Mouse (Mus musculus) midbrain, embryonic 14.5 days (tissue): ENCODE measurements at regions not wholly inside any gene's neighbourhood (a gene's known extent, or its start where the extent isn't known, plus 50 kb on each side); places are given as distances from the start of the nearest gene placed in this dataset.

Experiments used
- ATAC-seq: fragments of 200-750 bp; cut with Nextera tagmentation; 2 replicates; pipeline ENCODE4 v1.8.0; 2017; ENCODE audit warnings: moderate number of reproducible peaks, moderate library complexity; ENCODE audit not compliant: low FRiP score, low TSS enrichment
- DNase-seq: peaks from one replicate; pipeline ENCODE4 v3.0.0-alpha.2; 2015
- H3K27ac ChIP-seq: fragments of 300-500 bp; sonication (generic); replicated peaks from 2 replicates; pipeline ENCODE4 v1.5.1; 2014; ENCODE audit warnings: mild to moderate bottlenecking, low read depth, low read length, moderate library complexity
- H3K27me3 ChIP-seq: fragments of 300-500 bp; sonication (generic); 2 replicates; pipeline ENCODE4 v1.6.1; 2014; ENCODE audit warnings: low read length, control low read depth, mixed read lengths; ENCODE audit not compliant: control insufficient read depth, insufficient read depth
- H3K36me3 ChIP-seq: fragments of 300-500 bp; sonication (generic); 2 replicates; pipeline ENCODE4 v1.6.1; 2014; ENCODE audit warnings: low read length, control low read depth; ENCODE audit not compliant: control insufficient read depth, insufficient read depth
- H3K4me1 ChIP-seq: fragments of 300-500 bp; sonication (generic); 2 replicates; pipeline ENCODE4 v1.6.1; 2014; ENCODE audit warnings: mild to moderate bottlenecking, antibody characterized with exemption, low read length, control low read depth; ENCODE audit not compliant: control insufficient read depth, insufficient read depth
- H3K4me2 ChIP-seq: fragments of 300-500 bp; sonication (generic); 2 replicates; pipeline ENCODE4 v1.6.1; 2014; ENCODE audit warnings: mild to moderate bottlenecking, low read length, moderate library complexity
- H3K4me3 ChIP-seq: fragments of 300-500 bp; sonication (generic); replicated peaks from 2 replicates; pipeline ENCODE4 v1.5.1; 2014; ENCODE audit warnings: low read depth, low read length
- H3K9ac ChIP-seq: fragments of 300-500 bp; sonication (generic); replicated peaks from 2 replicates; pipeline ENCODE4 v1.6.1; 2014; ENCODE audit warnings: mild to moderate bottlenecking, low read length, moderate library complexity
- H3K9me3 ChIP-seq: fragments of 300-500 bp; sonication (generic); 2 replicates; pipeline ENCODE4 v1.6.1; 2016; ENCODE audit warnings: low read length, control low read depth, mixed read lengths; ENCODE audit not compliant: control insufficient read depth
- WGBS: fragments of 180-500 bp; shearing (Covaris S2); extraction: QIAGEN DNeasy Blood & Tissue Kit; methylation state at CpG from one replicate; pipeline ENCODE4 v1.1.7; 2014; 5-methylcytosine and 5-hydroxymethylcytosine counted together

GRCm38 (mm10) chr10:110625644-110626043, 119.6 kb upstream of the E2f7 start:
- no peaks in the 10 kb centered on the region for H3K9me3 ChIP-seq
- no peak overlapping the region for H3K27ac ChIP-seq
- H3K9ac ChIP-seq, result no peak overlapping the region
- no peaks in the 10 kb centered on the region for H3K36me3 ChIP-seq
- 85% methylated on average over 3 of the region's 3 CpGs for WGBS
- DNase-seq, result no peak
- no peak for ATAC-seq
- no peak overlapping the region for H3K4me3 ChIP-seq
- no peaks in the 10 kb centered on the region for H3K27me3 ChIP-seq
- no peak overlapping the region for H3K4me2 ChIP-seq
- no peaks in the 10 kb centered on the region for H3K4me1 ChIP-seq

- Histone ChIP-seq H3K36me3 (no peaks in the 10 kb centered on the region), H3K9me3 (no peaks in the 10 kb centered on the region), H3K4me1 (0 out of 2 replicates have a peak, but pooled peaks cover 6% of the 10 kb centered on the region), H3K9ac (no peak overlapping the region), H3K4me2 (no peak overlapping the region), H3K27ac (no peak overlapping the region), H3K27me3 (no peaks in the 10 kb centered on the region), H3K4me3 (no peak overlapping the region)
- 12% methylated on average over 10 of the region's 10 CpGs for WGBS
- DNase-seq (peak; percentile 43), ATAC-seq (no peak)
These were observed 104.8 kb upstream of the E2f7 start for GRCm38 (mm10) chr10:110640406-110640805.

GRCm38 (mm10) chr10:110642065-110642690, 103.1 kb upstream of the E2f7 start:
- ATAC-seq, result peak; percentile 78
- 0 out of 2 replicates have a peak, but pooled peaks cover 6% of the 10 kb centered on the region for H3K4me1 ChIP-seq
- no peak overlapping the region for H3K9ac ChIP-seq
- no peak overlapping the region for H3K4me2 ChIP-seq
- H3K27ac ChIP-seq, result no peak overlapping the region
- 29% methylated on average over 19 of the region's 19 CpGs for WGBS
- DNase-seq, result peak; percentile 69
- no peaks in the 10 kb centered on the region for H3K9me3 ChIP-seq
- H3K27me3 ChIP-seq, result no peaks in the 10 kb centered on the region
- no peaks in the 10 kb centered on the region for H3K36me3 ChIP-seq
- H3K4me3 ChIP-seq, result no peak overlapping the region

- H3K9ac ChIP-seq, result no peak overlapping the region
- peak; percentile 15 for DNase-seq
These were observed 97.6 kb upstream of the E2f7 start for GRCm38 (mm10) chr10:110647603-110648002.

GRCm38 (mm10) chr10:110650107-110650506, 95.1 kb upstream of the E2f7 start:
- H3K9me3 ChIP-seq, result no peaks in the 10 kb centered on the region
- DNase-seq, result no peak
- H3K4me3 ChIP-seq, result no peak overlapping the region

More at GRCm38 (mm10) chr10:110647603-110648002, 97.6 kb upstream of the E2f7 start:
- Histone ChIP-seq H3K27me3 (no peaks in the 10 kb centered on the region), H3K4me3 (no peak overlapping the region), H3K36me3 (no peaks in the 10 kb centered on the region), H3K9me3 (no peaks in the 10 kb centered on the region), H3K27ac (no peak overlapping the region), H3K4me1 (no peaks in the 10 kb centered on the region), H3K4me2 (no peak overlapping the region)
- no peak for ATAC-seq
- WGBS, result 72% methylated on average over 7 of the region's 7 CpGs

GRCm38 (mm10) chr10:110650851-110651250, 94.4 kb upstream of the E2f7 start:
- ATAC-seq, result no peak
- Histone ChIP-seq H3K9me3 (no peaks in the 10 kb centered on the region), H3K4me1 (no peaks in the 10 kb centered on the region), H3K27me3 (no peaks in the 10 kb centered on the region), H3K27ac (no peak overlapping the region), H3K36me3 (no peaks in the 10 kb centered on the region), H3K4me3 (no peak overlapping the region), H3K9ac (no peak overlapping the region), H3K4me2 (no peak overlapping the region)
- DNase-seq, result peak; percentile 59

More at GRCm38 (mm10) chr10:110650107-110650506, 95.1 kb upstream of the E2f7 start:
- H3K4me1 ChIP-seq, result no peaks in the 10 kb centered on the region
- H3K27ac ChIP-seq, result no peak overlapping the region
- H3K36me3 ChIP-seq, result no peaks in the 10 kb centered on the region
- H3K27me3 ChIP-seq, result no peaks in the 10 kb centered on the region
- 73% methylated on average over 6 of the region's 6 CpGs for WGBS
- ATAC-seq, result no peak
- no peak overlapping the region for H3K9ac ChIP-seq
- H3K4me2 ChIP-seq, result no peak overlapping the region

GRCm38 (mm10) chr10:110654070-110654469, 91.2 kb upstream of the E2f7 start:
- H3K4me3 ChIP-seq, result no peak overlapping the region
- H3K27ac ChIP-seq, result no peak overlapping the region
- H3K4me1 ChIP-seq, result no peaks in the 10 kb centered on the region
- no peak overlapping the region for H3K4me2 ChIP-seq
- no peaks in the 10 kb centered on the region for H3K27me3 ChIP-seq
- no peaks in the 10 kb centered on the region for H3K9me3 ChIP-seq
- H3K9ac ChIP-seq, result no peak overlapping the region
- ATAC-seq (no peak), DNase-seq (no peak)
- 91% methylated on average over 6 of the region's 6 CpGs for WGBS
- H3K36me3 ChIP-seq, result no peaks in the 10 kb centered on the region

GRCm38 (mm10) chr10:110658153-110658695, 87.0 kb upstream of the E2f7 start:
- no peak for ATAC-seq
- no peaks in the 10 kb centered on the region for H3K4me1 ChIP-seq
- H3K9me3 ChIP-seq, result no peaks in the 10 kb centered on the region
- no peaks in the 10 kb centered on the region for H3K36me3 ChIP-seq
- peak; percentile 19 for DNase-seq
- no peak overlapping the region for H3K4me2 ChIP-seq
- H3K9ac ChIP-seq, result no peak overlapping the region
- 79% methylated on average over 4 of the region's 4 CpGs for whole genome bisulfite sequencing
- H3K27me3 ChIP-seq, result no peaks in the 10 kb centered on the region
- H3K4me3 ChIP-seq, result no peak overlapping the region
- H3K27ac ChIP-seq, result no peak overlapping the region

GRCm38 (mm10) chr10:110676503-110676902, 68.7 kb upstream of the E2f7 start:
- no peak overlapping the region for H3K4me2 ChIP-seq
- no peak overlapping the region for H3K4me3 ChIP-seq
- no peak overlapping the region for H3K9ac ChIP-seq
- no peaks in the 10 kb centered on the region for H3K27me3 ChIP-seq
- peak; percentile 57 for DNase-seq
- no peak overlapping the region for H3K27ac ChIP-seq
- WGBS, result 65% methylated on average over 4 of the region's 4 CpGs
- H3K9me3 ChIP-seq, result no peaks in the 10 kb centered on the region
- H3K4me1 ChIP-seq, result no peaks in the 10 kb centered on the region
- H3K36me3 ChIP-seq, result no peaks in the 10 kb centered on the region
- no peak for ATAC-seq
